Comparison of ENCODE assay signal across 19 mouse cellular contexts in the genomic region with DNA sequence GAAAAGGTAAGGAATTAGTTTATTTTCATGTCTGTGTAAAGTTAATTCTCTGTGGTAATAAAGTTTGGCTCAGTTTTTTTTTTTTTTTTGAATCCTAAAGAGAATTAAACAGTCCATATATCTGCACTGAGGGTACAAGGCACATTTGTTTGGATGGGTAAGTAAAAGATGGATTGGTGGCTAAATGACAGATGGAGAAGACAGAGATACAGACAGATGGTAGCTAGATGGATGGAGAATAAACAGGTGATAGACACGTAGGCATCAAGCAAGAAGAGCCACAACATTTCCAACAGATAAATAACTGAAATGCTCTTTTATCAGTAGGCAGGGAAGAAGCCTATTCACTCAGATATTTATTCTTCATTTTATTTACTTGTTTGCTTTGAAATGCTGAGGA.
DNase-seq lines count a peak whose midpoint lies in the region; ATAC-seq and TF ChIP-seq lines count a peak whose summit lies in the region.
"Had no signal": no experiment of that assay in that cellular context is flagged by ENCODE, and none has a peak within 500 bp of the region (broad histone marks: within the 10 kb centered on the region; RNA-seq: fewer than 3 reads in every experiment).

No protein-coding gene starts in this region.

- peak overlapping the region; percentile 38; the same call in 1 of the 2 replicates for H3K27ac ChIP-seq in embryonic fibroblast, embryonic 13.5 days (ENCODE audit: insufficient read depth, low read length)

- no peak for TF ChIP-seq POLR2A in embryonic fibroblast, embryonic 13.5 days (IDR thresholded peaks at IDR 0.05; ENCODE audit: low read depth, low read length)

- H3K4me3 ChIP-seq in embryonic fibroblast, embryonic 13.5 days (ENCODE audit: insufficient read depth, low read length): no peak overlapping the region

- ATAC-seq in cerebellum, adult (ENCODE audit: insufficient number of reproducible peaks, low FRiP score, low TSS enrichment): peak; percentile 64; the same call in 1 of the 2 replicates
- ATAC-seq: activated CD4-positive, CD25-positive, alpha-beta regulatory T cell, adult 4 months; CD4-positive, CD25-positive, alpha-beta regulatory T cell, adult 4 months; Patski had no signal

- TF ChIP-seq CTCF in embryonic fibroblast, embryonic 13.5 days (IDR thresholded peaks at IDR 0.05; ENCODE audit: borderline replicate concordance, insufficient read depth, low read length): no peak

- H3K4me1 ChIP-seq in embryonic fibroblast, embryonic 13.5 days (ENCODE audit: control insufficient read depth, insufficient read depth, low read length): no peaks in the 10 kb centered on the region

- DNase-seq in cerebellum, postnatal 10 days: no peak
- peak; percentile 32 for DNase-seq in cerebellum, adult 9-10 months
- DNase-seq in cerebellum, adult 11-12 months: no peak
- peak; percentile 63 for DNase-seq in brain, adult 2 months (ENCODE audit: low read depth, low spot score)
- DNase-seq in ovary, postnatal 36 days (ENCODE audit: low spot score): no peak
- no peak for DNase-seq in left cerebral cortex, adult 8-10 months (ENCODE audit: low spot score in 2 of 2)
- DNase-seq: adrenal gland, adult 2 months; adrenal gland, adult 8-10 months; adrenal gland, postnatal 10 days; adrenal gland, postnatal 14 days; adrenal gland, postnatal 25 days; adrenal gland, postnatal 36 days; B cell, adult 2 months; cerebellum, adult 11 months had no signal

Comparison
In these comparisons a context has a peak if more than half of its experiments do, and no peak if none do; other contexts are left out.
1. DNase-seq: peak in cerebellum, adult 9-10 months (single experiment) and brain, adult 2 months (single experiment); none in cerebellum, postnatal 10 days (0 of 2), cerebellum, adult 11-12 months (single experiment), ovary, postnatal 36 days (single experiment) and left cerebral cortex, adult 8-10 months (0 of 2).